Mouse (Mus musculus): ENCODE measurements around the gene Efcab9. TPM values are rescaled to one million over a fixed set of nuclear protein-coding genes. Genes with fewer than 3 reads are reported as not detected.
A peak's percentile ranks its signal among the peaks of the same experiment; 100 is the strongest.

The Efcab9 gene
- polyA plus RNA-seq, 1 experiment from 2014 or later, result 0.27 TPM

DNA sequence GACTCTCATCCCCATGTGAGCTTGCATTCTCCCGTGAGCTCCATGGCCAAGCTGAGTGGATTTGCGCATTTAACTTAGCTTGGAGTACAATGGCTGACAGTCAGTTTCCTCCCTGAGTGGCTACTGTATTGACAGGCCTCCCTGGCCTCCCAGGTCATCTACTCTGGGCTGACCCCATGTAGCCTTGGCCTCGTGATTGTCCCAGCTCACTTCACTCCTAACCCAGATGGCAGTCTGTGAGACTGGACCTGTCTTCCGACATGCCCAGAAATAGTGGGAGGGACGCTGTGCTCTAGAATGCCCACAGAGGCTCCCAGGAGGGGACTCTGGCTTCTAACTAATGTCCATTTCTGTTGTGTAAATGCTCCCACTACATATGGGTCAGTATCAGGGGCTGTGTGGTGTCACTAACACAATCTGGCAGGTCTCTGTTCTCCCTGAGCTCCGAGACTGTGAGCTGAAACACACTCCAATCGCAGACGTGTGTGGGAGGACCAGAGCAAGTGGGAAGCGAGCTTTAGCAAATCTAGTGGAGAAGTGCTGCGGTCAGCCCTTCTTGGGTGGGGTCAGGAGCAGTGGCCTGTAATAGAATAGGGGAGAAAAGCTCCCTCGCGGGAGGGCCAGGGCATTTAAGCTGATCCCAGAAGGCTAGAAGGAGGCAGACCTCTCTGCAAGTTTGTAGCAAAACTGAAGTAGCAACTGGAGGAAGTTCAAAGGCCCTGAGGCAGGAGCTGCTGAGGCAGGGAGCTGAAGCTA is 28.3 kb upstream of the Efcab9 start:
- Histone ChIP-seq H3K9me3 (replicated peaks; ENCODE audit: control insufficient read depth, low read length) (no peaks in the 10 kb centered on the region), H3K9ac (ENCODE audit: low read depth, low read length) (no peak overlapping the region), H3K4me3 (ENCODE audit: low read depth, low read length) (no peak overlapping the region), H3K36me3 (ENCODE audit: control insufficient read depth, insufficient read depth, low read length) (no peaks in the 10 kb centered on the region), H3K4me1 (ENCODE audit: control insufficient read depth, insufficient read depth, low read length) (peaks cover 10% of the 10 kb centered on the region), H3K27ac (ENCODE audit: low read depth, low read length) (no peak overlapping the region), H3K4me2 (no peak overlapping the region), H3K27me3 (ENCODE audit: control insufficient read depth, insufficient read depth, low read length) (no peaks in the 10 kb centered on the region)
- 81% methylated on average over 12 of the region's 12 CpGs for WGBS (ENCODE audit: insufficient replicate concordance)
- ATAC-seq (replicated peaks; ENCODE audit: insufficient number of reproducible peaks, low FRiP score, low TSS enrichment), result no peak

- peaks cover 19% of the 10 kb centered on the region for H3K4me1 ChIP-seq (ENCODE audit: control insufficient read depth, insufficient read depth, low read length)
- no peak overlapping the region for H3K4me2 ChIP-seq
- 51% methylated on average over 8 of the region's 8 CpGs for WGBS (ENCODE audit: insufficient replicate concordance)
- H3K27ac ChIP-seq (ENCODE audit: low read depth, low read length), result no peak overlapping the region
- ATAC-seq (replicated peaks; ENCODE audit: insufficient number of reproducible peaks, low FRiP score, low TSS enrichment), result no peak
- no peaks in the 10 kb centered on the region for H3K36me3 ChIP-seq (ENCODE audit: control insufficient read depth, insufficient read depth, low read length)
- no peaks in the 10 kb centered on the region for H3K9me3 ChIP-seq (replicated peaks; ENCODE audit: control insufficient read depth, low read length)
- H3K9ac ChIP-seq (ENCODE audit: low read depth, low read length), result no peak overlapping the region
- H3K27me3 ChIP-seq (ENCODE audit: control insufficient read depth, insufficient read depth, low read length), result no peaks in the 10 kb centered on the region
- H3K4me3 ChIP-seq (ENCODE audit: low read depth, low read length), result no peak overlapping the region
Measured at GRCm38 (mm10) chr11:32558677-32559076, 26.8 kb upstream of the Efcab9 start.

GRCm38 (mm10) chr11:32558026-32558425 is 26.1 kb upstream of the Efcab9 start:
- 94% methylated on average over 4 of the region's 4 CpGs for WGBS (ENCODE audit: insufficient replicate concordance)
- Histone ChIP-seq H3K4me3 (ENCODE audit: low read depth, low read length) (no peak overlapping the region), H3K36me3 (ENCODE audit: control insufficient read depth, insufficient read depth, low read length) (no peaks in the 10 kb centered on the region), H3K27ac (ENCODE audit: low read depth, low read length) (no peak overlapping the region), H3K9me3 (replicated peaks; ENCODE audit: control insufficient read depth, low read length) (no peaks in the 10 kb centered on the region), H3K4me2 (no peak overlapping the region), H3K4me1 (ENCODE audit: control insufficient read depth, insufficient read depth, low read length) (peaks cover 25% of the 10 kb centered on the region), H3K9ac (ENCODE audit: low read depth, low read length) (no peak overlapping the region), H3K27me3 (ENCODE audit: control insufficient read depth, insufficient read depth, low read length) (no peaks in the 10 kb centered on the region)
- no peak for ATAC-seq (replicated peaks; ENCODE audit: insufficient number of reproducible peaks, low FRiP score, low TSS enrichment)

DNA sequence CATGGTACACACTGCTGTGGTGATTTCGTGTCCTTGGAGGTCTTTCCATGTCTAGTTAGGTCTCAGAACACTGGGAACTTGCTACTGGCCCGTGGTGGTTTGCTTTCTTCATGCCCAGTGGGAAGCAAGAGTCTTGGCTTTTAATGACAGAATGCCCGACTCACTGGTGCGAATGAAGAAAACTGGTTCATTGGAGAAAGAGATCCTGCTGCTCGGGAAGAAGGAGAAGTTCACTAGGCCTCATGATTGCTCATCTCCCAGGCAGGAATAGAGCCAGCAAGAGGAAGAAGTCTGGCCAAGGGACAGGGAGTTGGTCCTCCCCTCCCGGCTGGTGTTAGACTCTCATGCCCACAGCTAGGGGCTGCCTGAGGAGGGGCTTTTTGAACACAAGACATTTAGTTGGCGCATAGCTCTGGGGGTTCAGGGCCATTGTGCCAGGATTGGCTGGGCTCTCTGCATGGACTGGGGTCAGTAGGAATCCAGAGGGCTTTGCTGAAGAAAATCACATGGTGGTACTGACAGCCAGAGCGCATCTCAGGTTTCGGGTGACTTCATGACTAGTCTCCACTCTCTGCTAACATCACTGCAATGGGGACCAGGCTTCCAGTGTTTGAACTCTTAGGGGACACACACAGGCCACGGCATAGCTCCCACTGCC is 24.6 kb upstream of the Efcab9 start:
- no peak for ATAC-seq (replicated peaks; ENCODE audit: insufficient number of reproducible peaks, low FRiP score, low TSS enrichment)
- Histone ChIP-seq H3K36me3 (ENCODE audit: control insufficient read depth, insufficient read depth, low read length) (no peaks in the 10 kb centered on the region), H3K4me1 (ENCODE audit: control insufficient read depth, insufficient read depth, low read length) (peaks cover 30% of the 10 kb centered on the region), H3K9ac (ENCODE audit: low read depth, low read length) (no peak overlapping the region), H3K27ac (ENCODE audit: low read depth, low read length) (no peak overlapping the region), H3K27me3 (ENCODE audit: control insufficient read depth, insufficient read depth, low read length) (no peaks in the 10 kb centered on the region), H3K4me2 (no peak overlapping the region), H3K9me3 (replicated peaks; ENCODE audit: control insufficient read depth, low read length) (no peaks in the 10 kb centered on the region), H3K4me3 (ENCODE audit: low read depth, low read length) (no peak overlapping the region)
- WGBS (ENCODE audit: insufficient replicate concordance), result 78% methylated on average over 10 of the region's 10 CpGs

- H3K4me2 ChIP-seq, result no peak overlapping the region
- H3K4me1 ChIP-seq (ENCODE audit: control insufficient read depth, insufficient read depth, low read length), result peaks cover 30% of the 10 kb centered on the region
- H3K9ac ChIP-seq (ENCODE audit: low read depth, low read length), result no peak overlapping the region
- no peak overlapping the region for H3K4me3 ChIP-seq (ENCODE audit: low read depth, low read length)
- H3K27ac ChIP-seq (ENCODE audit: low read depth, low read length), result no peak overlapping the region
- H3K27me3 ChIP-seq (ENCODE audit: control insufficient read depth, insufficient read depth, low read length), result no peaks in the 10 kb centered on the region
- H3K36me3 ChIP-seq (ENCODE audit: control insufficient read depth, insufficient read depth, low read length), result no peaks in the 10 kb centered on the region
- ATAC-seq (replicated peaks; ENCODE audit: insufficient number of reproducible peaks, low FRiP score, low TSS enrichment), result no peak
- WGBS (ENCODE audit: insufficient replicate concordance), result 88% methylated on average over 12 of the region's 12 CpGs
- H3K9me3 ChIP-seq (replicated peaks; ENCODE audit: control insufficient read depth, low read length), result no peaks in the 10 kb centered on the region
Measured at GRCm38 (mm10) chr11:32555103-32555689, 23.3 kb upstream of the Efcab9 start.

DNA sequence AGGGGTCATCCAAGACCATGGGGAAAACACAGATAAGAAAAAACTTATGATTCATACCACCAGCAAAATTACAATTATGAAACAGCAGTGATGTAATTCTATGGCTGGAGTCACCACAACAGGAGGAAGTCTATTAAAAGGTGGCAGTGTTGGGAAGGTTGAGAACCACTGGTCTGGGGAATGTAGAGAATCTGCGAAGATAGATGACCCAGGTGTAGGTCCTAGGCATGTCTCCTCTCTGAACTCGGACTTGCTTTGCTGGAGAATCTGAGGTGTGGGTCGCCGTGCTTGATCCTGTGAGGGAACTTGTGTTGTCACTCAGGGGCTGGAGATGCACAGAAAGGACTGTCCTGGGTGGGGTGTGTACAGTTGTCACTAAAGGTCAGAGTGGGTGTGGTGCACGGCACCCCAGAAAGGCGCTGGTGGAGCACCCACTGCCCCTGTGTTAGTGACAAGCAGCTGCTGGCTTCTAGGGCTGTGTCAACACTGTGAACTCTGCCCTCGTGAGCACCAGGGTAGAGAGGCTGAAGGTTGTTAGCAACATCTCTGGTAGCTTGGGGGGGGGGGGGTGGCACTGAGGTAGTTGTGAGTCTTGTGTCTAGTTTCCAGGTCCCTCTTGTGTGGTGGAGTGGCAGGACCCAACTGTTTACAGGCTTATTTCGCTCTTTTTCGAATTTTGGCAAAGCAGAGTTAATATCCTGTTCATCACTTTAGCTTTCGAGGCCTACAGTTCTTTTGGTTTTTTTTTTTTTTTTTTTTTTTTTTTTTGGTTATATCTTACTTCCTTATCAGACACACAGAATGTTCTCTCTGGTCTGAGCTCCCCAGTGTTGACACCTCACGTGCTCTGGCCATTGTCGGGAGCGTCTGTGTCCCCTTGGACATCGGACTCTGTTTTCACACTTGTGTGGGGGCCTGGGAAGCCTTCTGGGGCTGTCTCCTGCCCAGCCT is 22.5 kb upstream of the Efcab9 start:
- Histone ChIP-seq H3K27me3 (ENCODE audit: control insufficient read depth, insufficient read depth, low read length) (no peaks in the 10 kb centered on the region), H3K4me2 (no peak overlapping the region), H3K9me3 (replicated peaks; ENCODE audit: control insufficient read depth, low read length) (no peaks in the 10 kb centered on the region), H3K4me1 (ENCODE audit: control insufficient read depth, insufficient read depth, low read length) (peaks cover 30% of the 10 kb centered on the region), H3K9ac (ENCODE audit: low read depth, low read length) (no peak overlapping the region), H3K36me3 (ENCODE audit: control insufficient read depth, insufficient read depth, low read length) (no peaks in the 10 kb centered on the region), H3K27ac (ENCODE audit: low read depth, low read length) (no peak overlapping the region), H3K4me3 (ENCODE audit: low read depth, low read length) (no peak overlapping the region)
- WGBS (ENCODE audit: insufficient replicate concordance), result 58% methylated on average over 14 of the region's 14 CpGs
- no peak for ATAC-seq (replicated peaks; ENCODE audit: insufficient number of reproducible peaks, low FRiP score, low TSS enrichment)

GRCm38 (mm10) chr11:32553311-32554140 is 21.6 kb upstream of the Efcab9 start:
- Histone ChIP-seq H3K9ac (ENCODE audit: low read depth, low read length) (0 out of 2 replicates have a peak overlapping the region, but pooled peaks have one; percentile 22), H3K36me3 (ENCODE audit: control insufficient read depth, insufficient read depth, low read length) (no peaks in the 10 kb centered on the region), H3K9me3 (replicated peaks; ENCODE audit: control insufficient read depth, low read length) (no peaks in the 10 kb centered on the region), H3K4me2 (peak overlapping the region; percentile 29), H3K27me3 (ENCODE audit: control insufficient read depth, insufficient read depth, low read length) (no peaks in the 10 kb centered on the region), H3K4me3 (ENCODE audit: low read depth, low read length) (no peak overlapping the region), H3K4me1 (ENCODE audit: control insufficient read depth, insufficient read depth, low read length) (peaks cover 30% of the 10 kb centered on the region), H3K27ac (ENCODE audit: low read depth, low read length) (no peak overlapping the region)
- 27% methylated on average over 14 of the region's 14 CpGs for WGBS (ENCODE audit: insufficient replicate concordance)
- ATAC-seq (replicated peaks; ENCODE audit: insufficient number of reproducible peaks, low FRiP score, low TSS enrichment), result no peak

Measured in heart, embryonic 11.5 days (tissue).